Mouse (Mus musculus) lung, postnatal 25 days (tissue): ENCODE results near the gene Apoe.

Experiments
- DNase-seq: peaks from one replicate; pipeline ENCODE4 v3.0.0; 2022; ENCODE audit warnings: low spot score

Gene Apoe

DNA sequence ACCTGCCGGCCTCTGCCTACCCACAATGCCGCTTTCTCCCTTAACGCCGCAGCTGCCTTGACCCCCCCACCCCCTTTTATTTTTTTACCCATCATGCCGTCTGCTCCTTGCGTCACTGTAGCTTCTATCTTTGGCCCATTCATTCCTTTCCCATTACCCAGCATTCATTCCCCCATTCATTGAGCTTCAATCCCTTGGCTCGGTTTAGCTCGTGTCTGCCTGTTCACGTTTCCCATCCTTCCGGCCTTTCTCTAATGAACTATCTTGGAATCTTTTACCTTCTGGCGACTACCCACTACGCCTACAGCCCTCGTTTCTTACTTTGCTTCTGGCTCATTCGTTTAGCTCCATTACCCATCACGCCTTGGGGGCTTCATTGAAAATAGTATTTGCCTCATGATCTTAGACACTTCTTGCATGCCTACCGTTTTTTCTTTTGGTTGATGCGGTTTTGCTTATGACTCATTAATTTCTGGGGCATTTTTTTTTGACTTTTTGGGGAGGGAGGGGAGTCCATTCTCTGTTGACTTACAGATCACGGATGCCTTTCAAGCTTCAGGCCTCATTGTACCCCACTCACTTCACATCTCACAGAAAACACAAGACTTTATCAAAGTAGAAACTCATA is 17.2 kb upstream of the Apoe start:
- no peak for DNase-seq

- DNase-seq = peak; percentile 100
Observed at GRCm38 (mm10) chr7:19715239-19716054, 16.5 kb upstream of the Apoe start, which contains the start of gene Tomm40. TSS of gene Tomm40 (minus strand) at chr7:19715438.

GRCm38 (mm10) chr7:19714836-19715235 is 15.8 kb upstream of the Apoe start:
- no peak for DNase-seq

DNA sequence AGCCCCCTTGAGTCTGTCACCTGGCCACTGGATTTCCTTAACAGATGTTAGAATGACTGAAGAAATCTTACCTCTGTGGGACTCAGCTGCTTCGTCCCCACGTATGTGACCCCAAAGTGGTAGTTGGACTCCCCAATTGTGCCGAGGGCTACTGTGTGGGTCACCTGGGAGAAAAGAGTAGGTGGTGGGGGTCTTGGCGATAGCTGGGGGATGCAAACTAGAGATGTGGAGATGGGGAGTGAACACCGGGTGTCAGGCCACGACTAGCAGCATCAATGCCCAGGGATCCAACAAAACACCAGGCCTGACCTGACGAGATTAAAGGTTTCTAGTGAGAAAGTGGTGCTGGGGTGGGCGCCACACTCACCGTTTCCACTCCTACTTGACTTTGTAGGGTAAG is 14.6 kb upstream of the Apoe start:
- no peak for DNase-seq

- no peak for DNase-seq
Observed at GRCm38 (mm10) chr7:19713196-19713595, 14.2 kb upstream of the Apoe start.

DNA sequence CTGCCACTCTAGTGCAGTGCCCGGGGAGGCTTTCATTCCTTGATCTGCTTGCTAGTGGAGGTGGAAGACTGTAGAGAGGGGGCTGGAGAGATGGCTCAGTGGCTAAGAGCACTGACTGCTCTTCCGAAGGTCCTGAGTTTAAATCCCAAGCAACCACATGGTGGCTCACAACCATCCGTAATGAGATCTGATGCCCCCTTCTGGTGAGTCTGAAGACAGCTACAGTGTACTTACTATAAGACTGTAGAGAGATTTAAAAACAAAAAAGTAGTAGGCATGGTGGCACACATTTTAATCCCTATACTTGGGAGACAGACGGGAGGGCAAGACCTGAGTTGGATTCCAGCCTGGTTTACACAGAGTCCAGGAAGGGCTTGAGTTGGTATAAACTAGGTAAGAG is 13.4 kb upstream of the Apoe start:
- DNase-seq = no peak

DNA sequence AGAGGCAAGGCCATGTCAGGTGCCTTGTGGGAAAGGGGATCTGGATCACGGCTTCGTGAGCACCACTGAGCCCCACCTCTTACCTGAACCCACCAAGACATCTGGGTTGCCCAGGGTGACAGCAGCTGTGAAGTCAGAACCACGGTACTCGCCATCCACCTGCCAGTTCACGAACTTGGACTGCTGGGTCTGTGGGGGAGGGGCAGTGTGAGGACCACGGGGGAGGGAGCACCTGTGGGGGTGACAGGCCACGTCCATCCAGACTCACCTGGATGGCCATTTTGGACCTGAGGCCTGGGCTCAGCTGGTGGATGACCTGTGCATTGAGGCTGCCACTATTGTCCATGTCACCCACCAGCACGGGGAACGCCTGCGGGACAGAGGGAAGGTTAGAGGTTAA is 11.7 kb upstream of the Apoe start:
- DNase-seq = no peak

DNA sequence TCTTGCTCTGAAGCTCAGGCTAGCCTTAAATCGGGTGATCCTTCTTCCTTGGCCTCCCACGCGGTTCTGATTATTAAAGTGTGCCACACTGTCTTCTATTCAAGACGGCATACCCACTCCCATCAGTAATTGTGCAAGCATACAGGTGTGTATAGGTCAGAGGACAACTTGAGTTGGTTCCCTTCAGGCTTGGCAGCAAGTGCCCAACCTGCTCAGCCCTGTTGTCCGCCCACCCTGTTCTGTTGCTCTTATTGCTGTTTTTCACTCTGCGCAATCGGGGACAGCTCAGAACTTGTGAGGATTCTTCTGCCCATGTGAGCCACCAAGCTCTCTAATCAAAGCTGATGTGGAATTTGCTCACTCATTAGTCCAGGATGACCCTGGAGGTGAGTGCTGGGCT is 6.3 kb upstream of the Apoe start:
- no peak for DNase-seq

DNA sequence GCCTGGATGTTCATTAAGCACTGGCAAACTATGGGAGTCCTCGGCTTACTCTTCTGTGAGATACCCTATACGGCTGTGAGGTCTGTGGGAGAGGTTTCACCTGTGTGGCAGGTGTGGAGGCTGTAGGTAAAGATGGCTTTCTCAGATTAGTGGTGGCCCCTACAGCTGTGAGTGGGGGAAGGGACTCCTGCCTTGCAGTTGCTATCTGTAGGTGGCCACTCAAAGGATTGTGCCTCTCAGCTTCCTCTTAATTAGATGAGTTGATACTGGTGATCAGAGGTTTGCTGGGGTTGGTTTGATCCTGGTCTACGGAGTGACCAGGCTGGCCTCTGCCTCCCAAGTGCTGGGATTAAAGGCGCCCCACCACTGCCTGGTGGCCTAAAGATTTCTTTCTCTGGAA is 5.5 kb upstream of the Apoe start:
- DNase-seq = no peak

GRCm38 (mm10) chr7:19702859-19703555 is 4.0 kb upstream of the Apoe start:
- DNase-seq = no peak

GRCm38 (mm10) chr7:19701069-19701761 is 2.2 kb upstream of the Apoe start:
- DNase-seq = peak; percentile 81

- DNase-seq = no peak
Observed at GRCm38 (mm10) chr7:19700299-19701068, 1.5 kb upstream of the Apoe start.

DNA sequence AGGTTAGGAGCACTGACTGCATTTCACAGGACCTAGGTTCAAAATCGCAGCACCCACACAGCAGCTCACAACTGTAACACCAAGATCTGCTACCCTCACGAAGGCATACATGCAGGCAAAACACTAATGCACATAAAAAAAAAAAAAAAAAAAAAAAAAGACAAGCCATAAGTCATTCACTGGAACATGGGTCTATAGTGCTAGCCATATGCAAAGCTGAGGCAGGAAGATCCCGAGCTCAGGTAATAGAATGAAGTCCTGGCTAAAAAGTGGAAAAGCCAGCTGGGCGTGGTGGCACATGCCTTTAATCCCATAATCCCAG is 800 bp upstream of the Apoe start:
- no peak for DNase-seq

GRCm38 (mm10) chr7:19697949-19698906 is 760 bp downstream of the Apoe start:
- no peak for DNase-seq

- DNase-seq = no peak
Observed at GRCm38 (mm10) chr7:19696336-19696873, 2.6 kb downstream of the Apoe start.

DNA sequence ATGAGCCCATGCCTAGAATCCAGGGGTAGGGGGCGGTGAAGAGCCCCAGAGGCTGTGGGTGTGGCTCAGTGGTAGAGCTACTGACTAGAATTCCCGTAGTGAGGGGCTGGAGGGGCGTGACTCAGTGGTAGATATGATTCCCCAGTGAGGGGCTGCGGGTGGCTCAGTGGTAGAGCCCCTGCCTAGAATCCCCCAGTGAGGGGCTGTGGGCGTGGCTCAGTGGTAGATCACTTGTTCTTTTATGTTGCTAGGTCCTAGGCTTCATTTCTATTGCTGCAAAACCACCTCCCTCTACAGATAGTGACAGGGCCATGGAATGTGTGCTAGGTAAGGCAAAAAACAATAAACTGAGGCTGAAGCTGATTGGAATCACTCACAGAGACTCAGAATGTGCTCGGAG is 3.1 kb downstream of the Apoe start:
- DNase-seq = no peak

- no peak for DNase-seq
Observed at GRCm38 (mm10) chr7:19695213-19695594, 3.8 kb downstream of the Apoe start.

DNA sequence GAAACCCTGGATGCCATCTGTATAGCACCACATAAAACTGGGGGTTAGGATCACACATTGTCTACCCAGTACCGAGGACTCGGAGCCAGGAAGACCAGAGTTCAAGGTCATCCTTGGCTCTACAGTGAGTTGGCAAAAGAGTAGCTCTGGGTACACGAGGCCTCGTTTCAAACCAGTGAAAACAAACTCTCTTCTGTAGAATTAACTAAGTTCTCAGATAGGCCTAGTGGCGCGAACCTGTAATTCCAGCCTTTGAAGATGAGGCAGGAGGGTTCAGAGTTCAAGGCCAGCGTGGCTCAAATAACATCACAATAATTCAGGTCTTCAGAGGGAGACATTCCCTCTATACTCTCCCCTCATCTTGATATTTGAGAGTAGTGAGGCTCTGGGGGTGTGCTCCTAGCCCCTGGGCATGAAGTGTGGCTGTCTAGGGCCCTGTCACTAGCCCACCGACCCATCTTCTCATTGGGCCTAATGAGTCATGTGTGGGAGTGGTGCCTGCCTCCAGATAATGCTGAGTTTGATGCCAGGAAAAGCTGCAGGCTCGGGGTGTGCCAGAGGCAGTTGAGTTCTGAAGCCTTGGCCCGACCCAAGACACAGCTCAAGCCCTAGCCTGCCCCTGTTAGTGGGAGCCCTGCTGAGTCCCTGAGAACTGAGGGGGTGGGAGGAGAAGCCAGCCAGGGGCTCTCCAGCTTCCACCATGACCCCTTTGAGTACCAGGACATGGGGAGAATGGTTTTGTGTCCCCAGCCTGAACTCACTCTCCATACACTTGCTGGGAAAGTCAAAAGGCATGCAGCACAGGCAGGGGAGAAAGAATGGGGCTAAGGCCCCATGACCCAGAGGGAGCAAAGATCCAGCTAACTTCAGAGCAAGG is 4.4 kb downstream of the Apoe start:
- no peak for DNase-seq

DNA sequence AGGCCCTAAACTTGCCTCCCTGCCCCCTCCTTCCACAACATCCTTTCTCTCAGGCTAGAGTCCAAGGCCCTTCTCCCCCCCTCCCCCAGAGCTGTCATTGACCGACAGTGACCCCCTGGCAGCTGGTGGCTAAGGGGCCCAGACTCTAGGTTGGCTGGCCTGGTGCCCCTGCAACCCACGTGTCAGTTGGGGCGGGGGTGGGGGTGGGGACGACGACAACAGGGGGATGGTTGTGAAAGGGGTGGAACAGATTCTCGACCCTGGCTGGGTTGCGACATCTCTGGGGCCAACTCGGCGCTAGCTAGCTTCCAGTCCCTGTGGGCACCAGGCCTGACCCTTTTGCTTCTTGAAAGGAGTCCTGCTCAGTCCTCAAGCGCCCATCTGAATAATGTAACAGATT is 5.6 kb downstream of the Apoe start:
- DNase-seq = peak; percentile 65
